Mouse (Mus musculus): Measurements from ENCODE around the gene Ahsg. TPM values are rescaled to one million over a fixed set of nuclear protein-coding genes. Genes with fewer than 3 reads are reported as not detected.

Ahsg gene
- total and polyA plus RNA-seq, 3 experiments: 0.13 TPM; not detected in 2

GRCm38 (mm10) chr16:22844061-22844801, 46.8 kb upstream of the Ahsg start:
- Histone ChIP-seq H3K4me1 (ENCODE audit: control insufficient read depth in 1 of 2, insufficient read depth in 2 of 2, low read length in 2 of 2) (peaks cover 0 to 3% of the 10 kb centered on the region in 2 experiments; a peak in 1 of 4 replicates), H3K9me3 (replicated peaks; ENCODE audit: insufficient read depth, low read length) (no peaks in the 10 kb centered on the region), H3K79me2 (ENCODE audit: control insufficient read depth, insufficient read depth, low read length, poor library complexity) (peaks cover 10% of the 10 kb centered on the region; the same call in 1 of the 2 replicates), H3K36me3 (ENCODE audit: control insufficient read depth in 1 of 2, insufficient read depth in 2 of 2, low read length in 2 of 2) (peaks cover 0 to 14% of the 10 kb centered on the region in 2 experiments; a peak in 2 of 4 replicates), H3K27me3 (ENCODE audit: control insufficient read depth in 1 of 2, insufficient read depth in 2 of 2, low read length in 2 of 2) (no peaks in the 10 kb centered on the region), H3K27ac (ENCODE audit: control insufficient read depth, low read depth, low read length) (no peak overlapping the region), H3K9ac (ENCODE audit: control insufficient read depth, low read depth, low read length, poor library complexity, severe bottlenecking) (no peak overlapping the region), H3K4me3 (ENCODE audit: control insufficient read depth in 1 of 2, insufficient read depth in 1 of 2, low read depth in 2 of 2, low read length in 2 of 2) (no peak overlapping the region)
- DNase-seq (ENCODE audit: low read depth, low spot score): no peak
- TF ChIP-seq USF2 (IDR thresholded peaks at IDR 0.05; ENCODE audit: borderline replicate concordance in 1 of 2, insufficient read depth in 1 of 2, low read depth in 1 of 2, low read length in 2 of 2): no peak

- Histone ChIP-seq H3K9me3 (replicated peaks; ENCODE audit: insufficient read depth, low read length) (no peaks in the 10 kb centered on the region), H3K4me1 (ENCODE audit: control insufficient read depth in 1 of 2, insufficient read depth in 2 of 2, low read length in 2 of 2) (peaks cover 0 to 3% of the 10 kb centered on the region in 2 experiments; a peak in 1 of 4 replicates), H3K27ac (ENCODE audit: control insufficient read depth, low read depth, low read length) (no peak overlapping the region), H3K36me3 (ENCODE audit: control insufficient read depth in 1 of 2, insufficient read depth in 2 of 2, low read length in 2 of 2) (peaks cover 0 to 13% of the 10 kb centered on the region in 2 experiments; a peak in 2 of 4 replicates), H3K27me3 (ENCODE audit: control insufficient read depth in 1 of 2, insufficient read depth in 2 of 2, low read length in 2 of 2) (no peaks in the 10 kb centered on the region), H3K4me3 (ENCODE audit: control insufficient read depth in 1 of 2, insufficient read depth in 1 of 2, low read depth in 2 of 2, low read length in 2 of 2) (no peak overlapping the region), H3K9ac (ENCODE audit: control insufficient read depth, low read depth, low read length, poor library complexity, severe bottlenecking) (no peak overlapping the region), H3K79me2 (ENCODE audit: control insufficient read depth, insufficient read depth, low read length, poor library complexity) (peaks cover 12% of the 10 kb centered on the region; the same call in 1 of the 2 replicates)
- TF ChIP-seq CHD1 (IDR thresholded peaks at IDR 0.05; ENCODE audit: low read depth, low read length) (no peak), POLR2AphosphoS2 (IDR thresholded peaks at IDR 0.05; ENCODE audit: low read length) (no peak), GATA1 (IDR thresholded peaks at IDR 0.05; ENCODE audit: low read depth, low read length) (no peak), MAZ (IDR thresholded peaks at IDR 0.05; ENCODE audit: low read depth, low read length) (no peak), ZMIZ1 (IDR thresholded peaks at IDR 0.05; ENCODE audit: low read depth, low read length) (no peak), ETS1 (IDR thresholded peaks at IDR 0.05; ENCODE audit: low read depth, low read length) (no peak), MAFK (IDR thresholded peaks at IDR 0.05; ENCODE audit: borderline replicate concordance, low read depth, low read length) (no peak), TCF12 (IDR thresholded peaks at IDR 0.05; ENCODE audit: low read depth, low read length) (no peak), KAT2A (conservative IDR thresholded peaks at IDR 0.05; ENCODE audit: low read depth, low read length) (no peak), RAD21 (IDR thresholded peaks at IDR 0.05; ENCODE audit: low read depth, low read length) (no peak), CHD2 (IDR thresholded peaks at IDR 0.05; ENCODE audit: low read length) (no peak), POLR2AphosphoS5 (IDR thresholded peaks at IDR 0.05; ENCODE audit: borderline replicate concordance, low read depth, low read length) (no peak), MYB (IDR thresholded peaks at IDR 0.05; ENCODE audit: low read depth, low read length) (no peak), BHLHE40 (IDR thresholded peaks at IDR 0.05; ENCODE audit: borderline replicate concordance, low read depth, low read length) (no peak), POLR2A (IDR thresholded peaks at IDR 0.05; ENCODE audit: control insufficient read depth in 1 of 2, insufficient read depth in 1 of 2, low read depth in 1 of 2, low read length in 2 of 2, poor library complexity in 1 of 2) (no peak), CTCF (IDR thresholded peaks at IDR 0.05 in 2 of 3, conservative IDR thresholded peaks at IDR 0.05 in 1 of 3; ENCODE audit: control insufficient read depth in 1 of 3, insufficient read depth in 1 of 3, low read depth in 2 of 3, low read length in 3 of 3, poor library complexity in 1 of 3, severe bottlenecking in 1 of 3) (no peak), USF1 (IDR thresholded peaks at IDR 0.05; ENCODE audit: low read depth, low read length) (no peak)
- no peak for DNase-seq (ENCODE audit: low read depth, low spot score)
These were observed 46.2 kb upstream of the Ahsg start for GRCm38 (mm10) chr16:22844834-22845233.

Measured in MEL (cell line).